9 mouse cellular contexts compared by ENCODE assay signal in genomic region chr9:115205491-115205890, GRCm38 (mm10).
DNase-seq lines count a peak whose midpoint lies in the region; ATAC-seq and TF ChIP-seq lines count a peak whose summit lies in the region.
"Had no signal": no experiment of that assay in that cellular context is flagged by ENCODE, and none has a peak within 500 bp of the region (broad histone marks: within the 10 kb centered on the region; RNA-seq: fewer than 3 reads in every experiment).

No protein-coding gene starts in this region.

- H3K27me3 ChIP-seq in E14TG2a.4 (ENCODE audit: insufficient read depth, low read length), result no peaks in the 10 kb centered on the region

- H3K9me3 ChIP-seq in E14TG2a.4 (ENCODE audit: low read length), result no peaks in the 10 kb centered on the region

- ATAC-seq in hematopoietic stem cell, adult 5-6 weeks (replicated peaks in 1 of 2; ENCODE audit: insufficient read depth in 1 of 2, low FRiP score in 2 of 2, low TSS enrichment in 1 of 2, low read depth in 1 of 2, poor library complexity in 2 of 2, severe bottlenecking in 2 of 2), result peak; percentile 50 to 56; a peak in 3 of 4 replicates

- H3K36me3 ChIP-seq in E14TG2a.4 (ENCODE audit: insufficient read depth, low read length), result peaks cover 13% of the 10 kb centered on the region; the same call in 1 of the 2 replicates

- peak overlapping the region; percentile 48; the same call in 1 of the 2 replicates for H3K4me3 ChIP-seq in E14TG2a.4 (replicated peaks; ENCODE audit: low read length)
- H3K4me3 ChIP-seq: myocyte had no signal

- peak; percentile 58 to 65 for DNase-seq in B cell, adult 2 months
- peak; percentile 69 for DNase-seq in lung, postnatal 25 days (ENCODE audit: low spot score)
- DNase-seq in right cerebral cortex, postnatal 36 days (ENCODE audit: low spot score in 2 of 2), result no peak
- DNase-seq in Muller cell, postnatal 12 days (ENCODE audit: inconsistent ontology term), result no peak
- DNase-seq in layer of hippocampus, adult 11-12 months (ENCODE audit: low spot score), result no peak
- no peak for DNase-seq in adrenal gland, postnatal 36 days

- H3K4me1 ChIP-seq in E14TG2a.4 (replicated peaks; ENCODE audit: low read depth, low read length), result peaks cover 44% of the 10 kb centered on the region

- TF ChIP-seq CTCF in E14TG2a.4 (conservative IDR thresholded peaks at IDR 0.05; ENCODE audit: low read length), result no peak

Comparison
In these comparisons a context has a peak if more than half of its experiments do, and no peak if none do; other contexts are left out.
1. DNase-seq: peak in B cell, adult 2 months (2 of 2) and lung, postnatal 25 days (single experiment); none in right cerebral cortex, postnatal 36 days (0 of 2), Muller cell, postnatal 12 days (single experiment), layer of hippocampus, adult 11-12 months (single experiment) and adrenal gland, postnatal 36 days (0 of 2).